Mouse (Mus musculus) liver, postnatal 0 days (tissue): ENCODE data around the gene Zdhhc14.

Source experiments
- CTCF ChIP-seq: sonication (generic); IDR thresholded peaks from 2 replicates; pipeline ENCODE4 v1.5.1; 2016; ENCODE audit warnings: antibody characterized with exemption, low read depth
- EP300 ChIP-seq: IDR thresholded peaks from 2 replicates; pipeline ENCODE4 v1.6.1; 2016; ENCODE audit warnings: antibody characterized with exemption, low read depth, mild to moderate bottlenecking

- TF ChIP-seq EP300: no peak
- no peak for TF ChIP-seq CTCF
Measured at GRCm38 (mm10) chr17:5466736-5467135, 25.6 kb upstream of the Zdhhc14 start.
